Mouse (Mus musculus) midbrain, postnatal 0 days (tissue): ENCODE results near the gene Pnpla5. TPM values are rescaled to one million over a fixed set of nuclear protein-coding genes. Genes with fewer than 3 reads are reported as not detected.
"Not testable (repeated sequence)": the region's sequence is repeated elsewhere in the genome, so short reads cannot be mapped to it uniquely, and the experiment has no call there.

Experiments used
- ATAC-seq: fragments of 200-750 bp; cut with Nextera tagmentation; 2 replicates; pipeline ENCODE4 v1.8.0; 2017; ENCODE audit warnings: moderate number of reproducible peaks, mild to moderate bottlenecking, moderate TSS enrichment, moderate library complexity; ENCODE audit not compliant: low FRiP score
- DNase-seq: peaks from one replicate; pipeline ENCODE4 v3.0.0-alpha.2; 2015; ENCODE audit warnings: low spot score
- H3K27ac ChIP-seq: fragments of 300-500 bp; sonication (generic); 2 replicates; pipeline ENCODE4 v1.5.1; 2014; ENCODE audit warnings: low read depth, mild to moderate bottlenecking, low read length, mixed read lengths
- H3K27me3 ChIP-seq: fragments of 300-500 bp; sonication (generic); 2 replicates; pipeline ENCODE4 v1.6.1; 2014; ENCODE audit warnings: low read length, control low read depth, mixed read lengths; ENCODE audit not compliant: insufficient read depth
- H3K36me3 ChIP-seq: fragments of 300-500 bp; sonication (generic); 2 replicates; pipeline ENCODE4 v1.6.1; 2014; ENCODE audit warnings: low read length, control low read depth, mixed read lengths; ENCODE audit not compliant: insufficient read depth
- H3K4me1 ChIP-seq: fragments of 300-500 bp; sonication (generic); 2 replicates; pipeline ENCODE4 v1.6.1; 2014; ENCODE audit warnings: mild to moderate bottlenecking, control low read depth, antibody characterized with exemption, low read length, mixed read lengths; ENCODE audit not compliant: insufficient read depth
- H3K4me2 ChIP-seq: fragments of 300-500 bp; sonication (generic); 2 replicates; pipeline ENCODE4 v1.6.1; 2014; ENCODE audit warnings: low read depth, mild to moderate bottlenecking, low read length, mixed read lengths; ENCODE audit not compliant: poor library complexity, severe bottlenecking
- H3K4me3 ChIP-seq: fragments of 300-500 bp; sonication (generic); 2 replicates; pipeline ENCODE4 v1.5.1; 2014; ENCODE audit warnings: low read depth, mild to moderate bottlenecking, low read length, moderate library complexity
- H3K9ac ChIP-seq: fragments of 300-500 bp; sonication (generic); replicated peaks from 2 replicates; pipeline ENCODE4 v1.6.1; 2014; ENCODE audit warnings: mild to moderate bottlenecking, low read length, moderate library complexity, mixed read lengths; ENCODE audit not compliant: poor library complexity, severe bottlenecking
- H3K9me3 ChIP-seq: fragments of 300-500 bp; sonication (generic); 2 replicates; pipeline ENCODE4 v1.6.1; 2016; ENCODE audit warnings: low read length, control low read depth
- CTCF ChIP-seq: IDR thresholded peaks from 2 replicates; pipeline ENCODE4 v1.5.1; 2016; ENCODE audit warnings: antibody characterized with exemption, mild to moderate bottlenecking
- WGBS: fragments of 180-500 bp; shearing (Covaris S2); extraction: QIAGEN DNeasy Blood & Tissue Kit; methylation state at CpG from one replicate; pipeline ENCODE4 v1.1.7; 2014; 5-methylcytosine and 5-hydroxymethylcytosine counted together
- polyA plus RNA-seq: library from polyadenylated mRNA; unstranded; fragments of >200 nt; fragmentation: Nextera tagmentation; extraction: Ambion mirVana; gene quantifications from 2 replicates; pipeline ENCODE4 v1.2.1, GENCODE M21; 2015
- total RNA-seq: library from RNA; depleted of rRNA; stranded (reverse); fragments of >200 nt; gene quantifications from 2 replicates; pipeline ENCODE4 v1.2.3, GENCODE M21; 2014

Gene Pnpla5
- total and polyA plus RNA-seq, 2 experiments from 2014 or later: not detected

DNA sequence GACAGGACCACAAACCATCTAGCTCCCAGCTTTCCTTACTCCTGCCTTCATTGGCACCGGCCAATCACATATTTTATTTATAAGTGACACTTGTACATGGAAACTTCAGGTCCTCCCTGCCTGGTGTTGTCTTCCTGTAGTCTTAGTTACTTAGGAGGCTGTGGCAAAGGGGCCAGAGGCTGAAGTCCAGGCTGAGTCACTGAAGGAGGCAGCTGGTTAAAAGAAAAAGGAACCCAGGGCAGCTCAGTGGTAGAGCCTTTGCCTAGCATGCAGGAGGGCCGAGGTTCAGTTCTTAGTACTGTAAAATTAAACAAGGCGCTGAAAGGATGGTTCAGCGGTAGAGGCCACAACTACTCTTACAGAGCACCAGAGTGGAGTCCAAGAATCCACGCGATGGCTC lies 43.8 kb upstream of the Pnpla5 start:
- H3K27ac ChIP-seq: peak overlapping the region; percentile 77; the same call in 1 of the 2 replicates
- TF ChIP-seq CTCF: no peak
- no peaks in the 10 kb centered on the region for H3K36me3 ChIP-seq
- no peaks in the 10 kb centered on the region for H3K9me3 ChIP-seq
- H3K4me1 ChIP-seq: 0 out of 2 replicates have a peak, but pooled peaks cover 4% of the 10 kb centered on the region
- DNase-seq (no peak), ATAC-seq (no peak)
- H3K9ac ChIP-seq: peak overlapping the region; percentile 75; the same call in 1 of the 2 replicates
- peak overlapping the region; percentile 58; the same call in 1 of the 2 replicates for H3K4me3 ChIP-seq
- WGBS: 67% methylated on average over 6 of the region's 6 CpGs
- no peaks in the 10 kb centered on the region for H3K27me3 ChIP-seq
- H3K4me2 ChIP-seq: peak overlapping the region; percentile 73

DNA sequence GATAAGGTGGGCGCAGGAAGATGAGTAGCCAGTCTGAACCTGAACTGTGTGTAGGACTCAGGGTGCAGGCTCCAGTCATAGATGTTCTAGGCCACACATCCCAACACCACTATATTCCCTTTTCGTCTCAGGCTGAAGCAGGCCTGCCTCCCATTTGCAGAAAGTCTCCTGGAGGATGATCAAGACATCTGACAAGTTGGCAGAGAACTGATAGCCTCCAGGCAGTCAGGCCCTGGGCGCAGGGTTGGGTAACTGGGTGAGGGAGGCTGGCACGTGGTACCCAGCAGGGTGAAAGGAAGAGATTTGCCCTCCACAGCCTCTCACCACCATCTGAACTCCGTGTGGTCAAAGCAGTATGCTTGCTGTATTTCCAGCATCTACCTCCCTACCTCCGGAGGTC lies 38.9 kb upstream of the Pnpla5 start:
- ATAC-seq (no peak), DNase-seq (no peak)
- 0 out of 2 replicates have a peak, but pooled peaks cover 1% of the 10 kb centered on the region for H3K4me1 ChIP-seq
- no peak overlapping the region for H3K27ac ChIP-seq
- H3K36me3 ChIP-seq: no peaks in the 10 kb centered on the region
- no peaks in the 10 kb centered on the region for H3K27me3 ChIP-seq
- no peak overlapping the region for H3K9ac ChIP-seq
- TF ChIP-seq CTCF: no peak
- 85% methylated on average over 6 of the region's 6 CpGs for WGBS
- no peak overlapping the region for H3K4me2 ChIP-seq
- no peak overlapping the region for H3K4me3 ChIP-seq
- no peaks in the 10 kb centered on the region for H3K9me3 ChIP-seq

DNA sequence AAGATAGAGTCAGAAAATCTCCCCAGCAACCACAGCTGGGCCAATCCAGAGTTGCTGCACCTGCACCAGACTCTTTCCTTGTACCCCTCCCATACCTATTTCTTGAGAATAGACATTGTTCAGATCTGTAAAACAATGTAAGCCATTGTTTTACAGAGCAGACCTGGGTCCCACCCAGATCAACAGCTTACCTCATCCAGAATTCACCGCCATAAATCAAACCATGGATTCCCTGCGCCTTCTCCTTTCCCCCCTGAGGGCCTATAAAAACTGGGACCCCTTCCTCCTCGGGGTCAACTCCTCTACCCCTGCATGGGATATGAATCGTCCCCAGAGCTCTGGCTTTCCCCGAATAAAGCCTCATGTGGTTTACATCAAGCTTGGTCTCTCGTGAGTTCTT lies 34.6 kb upstream of the Pnpla5 start:
- WGBS: 91% methylated on average over 6 of the region's 6 CpGs
- not testable (repeated sequence) for H3K27me3 ChIP-seq, H3K36me3 ChIP-seq, H3K4me2 ChIP-seq, H3K4me1 ChIP-seq, H3K9ac ChIP-seq, H3K27ac ChIP-seq, H3K9me3 ChIP-seq, DNase-seq, H3K4me3 ChIP-seq, ATAC-seq

DNA sequence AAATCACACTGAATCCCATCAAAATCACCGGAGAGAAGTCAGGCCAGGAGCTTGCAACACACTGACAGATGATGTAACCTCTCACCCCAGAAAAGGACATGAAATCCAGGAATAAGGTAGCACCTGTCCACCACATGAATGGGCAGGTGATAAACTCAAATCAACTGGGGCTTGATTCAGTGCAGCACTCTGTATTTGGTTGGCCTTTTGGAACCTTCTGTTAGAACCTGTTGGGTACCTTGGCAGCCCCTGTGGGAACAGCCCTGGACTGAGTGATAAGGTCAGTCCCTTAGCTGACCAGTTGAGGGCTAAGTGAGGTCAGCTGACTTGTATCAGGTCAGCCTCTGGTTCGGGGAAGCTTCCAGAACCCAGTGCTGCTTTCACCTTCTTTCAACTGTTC lies 33.2 kb upstream of the Pnpla5 start:
- no peaks in the 10 kb centered on the region for H3K4me1 ChIP-seq
- H3K4me3 ChIP-seq: no peak overlapping the region
- H3K9me3 ChIP-seq: no peaks in the 10 kb centered on the region
- TF ChIP-seq CTCF: no peak
- H3K4me2 ChIP-seq: no peak overlapping the region
- H3K36me3 ChIP-seq: no peaks in the 10 kb centered on the region
- H3K27me3 ChIP-seq: no peaks in the 10 kb centered on the region
- no peak for DNase-seq
- H3K9ac ChIP-seq: no peak overlapping the region
- no peak for ATAC-seq
- H3K27ac ChIP-seq: no peak overlapping the region
- 90% methylated on average over 2 of the region's 2 CpGs for WGBS

DNA sequence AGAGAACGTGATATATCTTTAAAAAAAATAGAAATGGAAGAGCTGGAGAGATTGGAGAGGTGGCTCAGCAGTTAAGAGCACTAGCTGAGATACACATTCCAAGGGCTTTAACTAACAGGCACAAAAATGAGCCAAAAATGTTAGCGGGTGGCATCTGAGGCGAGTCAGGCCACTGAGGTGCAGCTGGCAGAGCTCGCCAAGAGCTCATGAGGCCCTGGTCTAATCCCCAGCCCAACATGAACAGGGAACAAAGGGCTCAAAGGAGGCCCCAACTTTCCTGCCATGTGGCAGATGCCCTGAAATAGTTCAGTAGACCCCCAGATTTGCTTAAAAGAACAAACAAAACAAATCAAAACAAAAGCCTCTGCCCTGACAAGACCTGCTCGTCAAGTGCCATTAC lies 18.0 kb upstream of the Pnpla5 start:
- Histone ChIP-seq H3K36me3 (no peaks in the 10 kb centered on the region), H3K9ac (no peak overlapping the region), H3K4me3 (no peak overlapping the region), H3K4me2 (no peak overlapping the region), H3K27ac (no peak overlapping the region), H3K9me3 (no peaks in the 10 kb centered on the region), H3K27me3 (no peaks in the 10 kb centered on the region), H3K4me1 (no peaks in the 10 kb centered on the region)
- ATAC-seq (no peak), DNase-seq (no peak)
- TF ChIP-seq CTCF: no peak
- WGBS: 31% methylated on average over 5 of the region's 5 CpGs

DNA sequence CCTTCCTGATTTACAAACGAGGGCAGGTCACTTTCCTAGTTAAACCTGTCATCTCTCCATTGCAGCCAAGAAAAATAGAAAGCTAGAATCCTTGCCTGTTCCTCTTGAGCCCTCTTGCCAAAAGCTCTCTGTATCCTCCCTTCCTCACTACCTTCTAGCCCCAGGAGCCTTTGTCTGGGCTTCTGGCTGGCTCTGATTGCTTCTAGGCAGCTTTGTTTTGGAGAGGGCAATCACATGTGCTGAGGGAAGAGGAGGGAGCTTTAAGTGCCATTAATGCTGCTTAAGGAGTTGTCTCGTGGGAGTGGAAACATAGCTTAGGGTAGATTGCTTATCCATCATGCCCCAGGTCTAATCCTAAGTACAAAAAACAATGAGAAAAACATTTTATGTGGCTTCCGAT lies 17.1 kb upstream of the Pnpla5 start:
- no peaks in the 10 kb centered on the region for H3K27me3 ChIP-seq
- no peaks in the 10 kb centered on the region for H3K4me1 ChIP-seq
- H3K36me3 ChIP-seq: no peaks in the 10 kb centered on the region
- no peak overlapping the region for H3K4me2 ChIP-seq
- H3K9ac ChIP-seq: no peak overlapping the region
- H3K4me3 ChIP-seq: no peak overlapping the region
- no peak for TF ChIP-seq CTCF
- WGBS: 43% methylated on average over 3 of the region's 3 CpGs
- no peak for ATAC-seq
- H3K9me3 ChIP-seq: no peaks in the 10 kb centered on the region
- H3K27ac ChIP-seq: no peak overlapping the region
- DNase-seq: no peak
